Mouse (Mus musculus): ENCODE results near the gene Gm6583.

DNA sequence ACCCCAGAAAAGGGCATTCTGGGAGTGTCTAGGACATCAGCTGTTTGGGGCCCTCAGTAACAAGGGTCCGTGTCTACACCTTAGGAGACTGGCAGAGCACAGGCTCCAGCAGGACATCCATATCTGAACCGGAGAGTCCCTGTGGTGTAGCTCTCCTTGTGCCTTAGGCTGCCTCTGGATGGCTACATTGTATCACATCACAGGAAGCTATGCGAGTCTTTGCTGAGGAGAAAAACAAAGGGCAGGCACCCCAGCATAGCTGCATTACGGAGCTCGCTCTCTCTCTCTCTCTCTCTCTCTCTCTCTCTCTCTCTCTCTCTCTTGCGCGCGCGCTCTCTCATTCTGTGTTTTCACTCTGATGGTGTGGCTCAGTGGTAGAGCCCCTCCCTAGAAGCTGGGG, 26.2 kb upstream of the Gm6583 start:
- no peak for TF ChIP-seq GATA1 (IDR thresholded peaks at IDR 0.05; ENCODE audit: low read length)
- no peak for TF ChIP-seq TAL1 (IDR thresholded peaks at IDR 0.05; ENCODE audit: low read length)
